Mouse (Mus musculus) left cerebral cortex, postnatal 14 days (tissue): Measurements from ENCODE around the gene Met. TPM values are rescaled to one million over a fixed set of nuclear protein-coding genes. Genes with fewer than 3 reads are reported as not detected.

Experiments
- DNase-seq, 2 experiments: peaks; one replicate each; pipeline ENCODE4 v3.0.0; 2021 to 2022; ENCODE audit warnings: low spot score in 2 of 2, mixed read lengths in 1 of 2
- intact Hi-C: fragments of 180-260 bp; cut with DNase I; formaldehyde crosslinking; loops from one replicate; pipeline ENCODE4 v1.15.1; 2025
- long read RNA-seq, 2 experiments: library from polyadenylated mRNA; stranded (forward); transcript quantifications; one replicate each; pipeline ENCODE4 v2.0.0; 2021
- total RNA-seq, 2 experiments: library from RNA; stranded (reverse); gene quantifications; 2 replicates each; pipeline ENCODE4 v1.2.3; 2021

Gene Met
- 10 to 100 TPM; 37.7 to 47.2 TPM for total RNA-seq
- long read RNA-seq, experiment 1, full-length matches to known transcripts: 5 of 9 reads
- long read RNA-seq, experiment 1, partial matches to known transcripts: 3 of 9 reads
- long read RNA-seq, experiment 1, other reads (novel, unspliced or antisense): 1 of 9 reads
- long read RNA-seq, experiment 2, full-length matches to known transcripts: 4 of 8 reads
- long read RNA-seq, experiment 2, partial matches to known transcripts: 3 of 8 reads
- long read RNA-seq, experiment 2, other reads (novel, unspliced or antisense): 1 of 8 reads

DNA sequence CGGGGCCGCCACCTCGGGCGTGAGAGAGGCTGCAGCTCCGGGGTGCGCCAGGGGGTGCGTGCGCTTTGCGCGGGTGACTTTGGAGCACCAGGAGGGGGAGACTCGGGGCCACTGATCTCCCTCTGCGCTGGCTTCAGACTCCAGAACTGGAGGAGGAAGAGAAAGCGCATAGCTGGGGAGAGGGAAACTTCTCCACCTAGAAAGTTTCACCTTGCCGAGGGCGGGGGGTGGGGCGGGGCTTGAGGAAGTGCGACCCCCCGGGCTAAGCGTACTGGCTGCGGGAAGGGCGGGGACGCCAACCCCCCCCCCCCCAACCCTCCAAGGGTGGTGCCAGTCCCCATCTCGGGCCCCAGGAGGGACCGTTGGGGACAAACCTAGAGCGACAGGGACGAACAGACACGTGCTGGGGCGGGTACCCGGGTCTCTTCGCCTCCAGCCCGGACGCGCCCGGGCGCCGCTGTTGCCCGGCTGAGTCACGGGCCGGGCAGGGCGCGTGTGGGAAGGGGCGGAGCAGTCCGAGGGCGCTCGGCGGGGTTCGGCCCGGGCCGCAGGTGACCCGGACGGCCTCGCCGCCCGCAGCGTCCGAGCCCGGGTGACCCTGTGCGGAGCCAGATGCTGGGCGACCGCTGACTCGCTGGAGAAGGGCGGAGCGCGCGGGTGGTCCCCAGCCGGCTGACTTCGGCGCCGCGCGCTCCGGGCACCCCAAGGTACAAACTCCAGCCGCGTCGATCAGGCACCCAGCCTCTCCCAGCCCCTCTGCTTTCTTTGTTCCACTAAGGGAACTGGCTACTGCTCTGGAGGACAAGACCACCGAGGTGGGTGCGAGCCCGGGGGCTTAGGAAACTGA, at the start of gene Met:
Met (plus strand) TSS at position 367 of the 847 bp plus-strand sequence.
- DNase-seq: peak in 1 of 2 experiments; percentile 28
- intact Hi-C loops: loop anchor here (2.0 kb wide), 2 partner anchors 31 to 123 kb away; no protein-coding TSS in a partner anchor

DNA sequence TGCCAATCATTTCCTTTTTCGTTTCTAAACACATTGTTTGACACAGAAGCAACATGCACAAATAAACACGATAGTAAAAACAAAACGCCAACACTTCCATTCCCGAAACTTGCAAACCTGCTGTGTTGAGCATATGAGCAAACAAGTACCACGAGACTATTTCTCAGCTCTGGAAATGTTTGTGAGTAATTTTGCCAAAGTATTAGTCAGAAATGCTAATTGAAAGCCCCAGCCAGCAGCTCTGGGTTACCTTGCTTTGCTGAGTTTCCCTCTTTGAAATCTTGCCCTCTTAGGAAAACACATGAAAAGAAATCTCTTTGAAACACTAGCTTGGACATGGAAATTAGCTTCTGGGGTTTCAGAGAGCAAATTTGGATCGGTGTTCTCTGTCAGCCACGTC, 45.4 kb upstream of the Met start:
- intact Hi-C loops: no loop called here
- no peak for DNase-seq

DNA sequence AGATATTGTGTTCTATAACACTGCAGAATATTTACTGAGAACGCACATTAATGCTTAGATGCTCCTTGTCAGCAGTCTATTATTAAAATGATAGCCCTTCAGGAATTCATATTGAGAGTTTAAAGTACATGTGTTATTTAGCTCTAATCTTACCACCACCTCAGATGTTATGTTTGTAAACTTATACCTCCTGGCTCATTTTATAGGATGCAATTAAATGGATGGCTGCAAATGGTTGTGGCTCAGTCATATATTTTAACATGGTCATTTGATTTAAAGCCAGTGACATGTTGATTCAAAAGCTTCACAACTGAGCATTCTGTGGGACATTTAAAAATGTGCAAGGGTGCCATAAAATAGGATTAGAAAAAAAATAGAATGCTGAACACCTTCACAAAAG, 41.2 kb upstream of the Met start:
- intact Hi-C loops: no loop called here
- DNase-seq: no peak

DNA sequence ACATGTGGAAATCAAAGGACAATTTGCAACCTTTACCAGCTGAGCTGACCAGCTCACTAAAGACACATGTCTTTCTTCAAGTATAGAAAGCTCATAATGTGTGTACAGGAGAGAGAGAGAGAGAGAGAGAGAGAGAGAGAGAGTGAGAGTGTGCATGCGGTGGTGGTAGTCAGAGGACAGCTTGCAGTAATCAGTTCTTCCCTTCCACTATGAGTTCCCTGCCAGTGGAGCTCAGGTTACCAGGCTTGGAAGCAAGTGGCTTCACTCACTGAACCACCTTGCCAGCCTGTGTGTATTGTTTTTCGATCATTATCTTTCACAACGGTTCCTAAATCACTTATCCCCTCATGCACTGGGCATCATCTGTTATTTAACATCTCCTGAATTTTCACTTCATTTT, 34.6 kb upstream of the Met start:
- no peak for DNase-seq
- intact Hi-C loops: no loop called here

DNA sequence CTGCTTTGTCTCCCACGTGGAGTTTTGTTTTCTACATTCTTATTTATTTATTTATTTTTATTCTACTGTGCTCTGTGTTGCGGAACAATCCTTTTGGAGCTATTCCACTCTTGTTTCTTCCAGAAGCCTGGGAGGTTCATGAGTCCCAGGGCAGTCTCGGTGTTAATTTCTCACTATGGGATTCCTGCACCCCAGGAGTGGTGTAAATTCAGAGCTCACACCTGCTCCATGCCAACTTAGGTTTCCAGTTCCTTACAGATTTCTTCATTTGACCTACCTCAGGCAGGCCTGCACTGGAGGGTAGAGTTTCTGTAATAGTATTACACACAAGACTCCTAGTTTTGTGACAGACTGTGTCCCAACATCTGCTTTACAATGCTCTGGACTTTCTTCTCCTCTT, 34.0 kb upstream of the Met start:
- no peak for DNase-seq
- intact Hi-C loops: no loop called here

DNA sequence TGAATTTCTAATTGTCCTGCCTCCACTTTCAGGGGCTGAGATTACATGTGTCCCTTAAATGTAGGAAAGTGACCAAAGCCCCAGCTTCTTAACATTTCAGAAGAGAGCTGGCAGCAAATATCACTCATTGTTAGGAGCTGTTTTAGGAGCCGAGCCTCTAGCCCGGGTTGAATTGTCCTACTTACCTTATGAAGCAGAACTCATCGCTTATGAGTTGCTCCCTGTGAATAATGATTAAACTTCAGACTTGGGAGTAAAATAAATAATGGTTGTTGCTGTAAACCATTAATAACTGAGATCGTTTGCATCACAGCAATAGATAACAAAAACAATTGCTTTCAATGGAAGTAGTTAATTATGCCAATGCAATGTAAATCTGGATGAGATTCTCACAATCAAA, 20.3 kb upstream of the Met start:
- intact Hi-C loops: no loop called here
- no peak for DNase-seq

DNA sequence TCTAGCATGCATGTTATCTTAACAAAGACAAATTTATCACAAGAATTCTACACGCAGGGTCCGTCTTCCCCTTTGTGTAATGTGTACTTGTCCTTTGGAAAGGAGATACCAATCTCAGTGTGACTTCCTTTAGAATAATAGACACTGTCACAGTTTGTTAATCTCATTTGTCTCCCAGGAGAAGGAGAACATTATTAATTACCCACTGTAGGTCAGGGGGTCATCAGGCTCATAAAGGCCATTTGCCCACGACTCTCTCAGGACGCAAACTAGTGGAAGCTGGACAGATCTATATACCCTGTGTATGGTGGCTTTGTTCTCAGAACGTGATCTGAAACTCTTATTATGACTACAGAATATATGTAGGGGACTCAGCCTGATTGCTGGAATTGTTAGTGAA, 12.3 kb upstream of the Met start:
- no peak for DNase-seq
- intact Hi-C loops: no loop called here

DNA sequence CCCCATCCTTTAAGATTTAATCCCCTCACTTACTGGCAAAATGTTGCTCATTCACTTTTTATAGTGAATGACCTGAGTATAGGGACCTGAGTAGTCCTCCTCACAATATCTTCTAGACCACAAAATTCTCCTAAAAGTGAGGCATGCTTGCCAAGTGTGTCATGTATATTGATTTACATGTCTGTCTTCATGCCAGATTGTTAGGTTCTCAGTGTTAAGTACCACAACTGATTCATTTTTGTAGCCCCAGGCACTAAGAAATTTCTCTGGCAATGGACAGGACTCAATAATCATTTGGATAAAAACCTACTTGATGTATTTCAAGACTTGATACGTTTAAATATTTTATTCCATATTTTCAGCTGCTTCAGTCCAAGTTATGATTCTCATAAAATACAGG, 8.5 kb upstream of the Met start:
- intact Hi-C loops: no loop called here
- DNase-seq: no peak

DNA sequence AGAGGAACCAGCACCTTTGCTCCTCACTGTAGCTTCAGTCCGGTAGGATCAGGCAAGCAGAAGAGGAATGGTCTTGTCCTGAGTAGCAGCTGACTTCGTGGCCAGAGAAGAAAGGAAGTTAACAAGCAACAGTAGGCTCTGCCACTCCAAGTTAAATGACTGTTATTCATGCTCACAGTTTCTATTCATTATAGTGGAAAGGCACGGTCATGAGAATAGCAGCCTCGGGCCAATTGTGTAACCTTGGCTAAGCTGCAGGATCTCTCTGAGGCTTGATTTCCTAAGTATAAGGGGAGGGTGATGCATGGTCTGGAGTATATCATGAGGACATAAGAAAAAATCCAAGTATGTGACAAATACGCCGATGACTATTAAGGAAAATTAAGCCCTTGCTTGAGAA, 4.0 kb upstream of the Met start:
- DNase-seq: no peak
- intact Hi-C loops: no loop called here

DNA sequence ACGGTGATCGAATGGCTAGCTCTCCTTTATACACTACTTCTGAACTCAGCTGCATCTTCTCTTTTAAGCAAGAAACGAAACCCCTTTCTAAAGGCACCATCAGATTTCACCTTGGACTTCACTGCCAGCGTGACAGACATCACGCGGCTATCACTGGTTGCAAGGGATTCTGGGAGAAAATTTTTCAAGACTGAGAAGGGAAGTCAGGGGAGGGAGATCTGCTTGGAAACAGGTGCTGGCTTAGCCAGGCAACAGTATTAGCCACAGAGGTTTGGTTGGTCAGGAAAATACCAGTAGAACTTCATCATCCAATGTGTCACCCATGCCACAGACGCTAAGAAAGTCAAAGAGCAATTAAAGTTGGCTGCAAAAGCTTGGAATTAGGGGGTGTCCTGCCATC, 2.2 kb upstream of the Met start:
- DNase-seq: no peak
- intact Hi-C loops: no loop called here

DNA sequence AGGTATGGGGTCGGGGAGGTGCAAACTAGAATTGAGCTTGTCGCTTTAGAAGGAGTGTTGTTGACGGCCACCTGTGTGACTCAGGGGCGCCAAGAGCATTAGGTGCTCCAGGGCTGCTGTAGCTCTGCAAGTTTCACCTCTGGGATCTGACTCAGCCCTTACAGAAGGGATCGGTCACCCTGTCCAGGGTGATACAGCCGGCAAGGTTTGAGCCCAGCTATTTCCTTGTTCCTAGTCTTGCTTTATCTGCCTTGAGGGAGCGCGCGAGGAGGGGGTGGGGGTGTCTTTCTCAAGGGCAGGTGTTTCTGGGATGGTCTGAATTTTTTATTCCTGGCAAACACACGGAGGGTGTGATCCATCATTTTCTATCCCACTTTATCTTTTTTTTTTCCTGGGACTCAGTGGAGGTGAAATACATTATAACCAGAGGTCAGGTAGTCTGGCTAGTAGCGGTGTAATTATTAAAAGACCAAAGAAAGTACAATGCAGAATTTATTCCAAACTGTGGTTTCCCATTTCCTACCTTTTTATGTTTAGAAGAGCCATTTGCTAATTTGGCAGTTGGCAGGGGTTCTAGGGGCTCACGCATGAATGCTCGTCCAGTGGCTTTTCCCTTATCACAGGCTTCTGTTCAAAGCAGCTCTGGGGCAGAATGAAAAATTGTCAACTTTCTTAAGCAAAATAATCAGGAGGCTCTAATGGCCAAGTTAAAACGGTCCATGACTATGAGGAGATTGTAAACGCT, 853 bp downstream of the Met start:
- intact Hi-C loops: no loop called here
- no peak for DNase-seq

DNA sequence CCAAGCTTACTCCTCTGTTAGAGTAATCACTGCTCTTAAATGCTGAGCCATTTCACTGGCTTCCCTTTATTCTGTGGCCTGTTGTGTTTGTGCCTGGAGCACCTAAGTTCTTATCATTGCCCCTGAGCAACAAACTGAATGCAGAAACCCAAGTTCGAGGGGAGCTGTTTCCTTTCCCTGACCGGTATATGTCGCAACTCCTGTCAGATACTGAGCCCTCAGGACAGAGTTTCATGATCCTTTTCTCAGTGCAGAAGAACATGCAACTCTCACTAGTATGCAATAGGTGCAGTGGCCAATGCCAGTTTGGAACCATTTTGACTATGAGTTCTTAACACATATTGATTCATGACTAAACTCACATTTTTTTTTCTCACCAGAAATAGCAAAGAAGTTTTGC, 2.9 kb downstream of the Met start:
- intact Hi-C loops: no loop called here
- no peak for DNase-seq

DNA sequence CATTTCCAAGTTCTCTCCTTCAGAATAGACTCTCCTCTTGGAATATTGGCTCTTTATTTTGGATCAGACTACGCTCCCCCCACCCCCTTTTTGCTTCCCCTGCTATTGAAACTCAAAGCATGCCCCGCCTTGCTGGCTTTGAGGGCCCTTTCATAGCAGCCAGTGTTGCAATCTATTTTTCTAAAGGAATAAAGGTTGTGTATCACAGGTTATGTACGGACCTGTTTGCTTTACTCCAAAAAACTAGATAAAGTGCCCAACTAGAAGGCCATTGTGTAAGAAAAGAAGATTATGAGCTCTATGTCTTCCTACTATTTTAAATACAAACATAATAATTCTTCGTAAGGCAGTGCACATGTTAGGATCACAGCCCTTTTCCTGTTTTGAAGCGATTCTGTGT, 5.4 kb downstream of the Met start:
- intact Hi-C loops: no loop called here
- DNase-seq: no peak

DNA sequence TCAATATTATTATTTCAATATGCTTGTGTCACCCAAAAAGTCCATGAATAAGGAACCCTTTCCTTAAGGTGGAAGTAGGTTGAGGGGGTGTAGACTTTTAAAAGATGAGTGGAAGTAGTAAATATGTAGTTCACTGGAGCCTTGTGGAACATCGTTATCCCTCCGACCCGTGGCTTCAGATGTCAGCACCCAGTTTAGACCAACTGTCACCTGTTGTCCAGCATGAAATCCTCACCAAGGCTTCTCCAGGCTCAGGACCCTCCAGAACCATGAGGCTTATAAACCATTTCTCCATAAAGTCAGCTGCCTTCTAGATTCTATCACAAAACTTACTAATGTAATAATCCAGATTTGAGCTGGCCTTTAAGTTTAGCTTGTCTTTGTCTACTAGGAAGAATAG, 9.5 kb downstream of the Met start:
- DNase-seq: no peak
- intact Hi-C loops: no loop called here

DNA sequence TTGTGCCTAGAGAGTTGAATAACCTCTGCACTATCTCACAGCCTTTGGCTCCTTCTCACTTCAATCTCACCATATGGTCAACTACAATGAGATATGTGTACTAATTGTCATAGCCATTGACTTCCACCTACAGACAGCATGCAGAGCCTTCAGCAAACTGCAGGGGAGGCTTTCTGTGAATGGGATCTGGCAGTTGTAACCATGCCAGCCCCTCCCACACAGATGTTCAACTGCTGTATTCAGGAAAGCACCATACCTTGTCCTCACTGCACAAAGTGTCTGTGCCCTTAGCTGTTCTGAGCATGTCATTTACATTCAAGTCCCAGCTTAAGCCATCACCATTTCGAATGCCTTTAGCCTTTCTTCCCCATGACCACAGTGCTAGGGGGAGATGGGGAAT, 14.2 kb downstream of the Met start:
- no peak for DNase-seq
- intact Hi-C loops: no loop called here

DNA sequence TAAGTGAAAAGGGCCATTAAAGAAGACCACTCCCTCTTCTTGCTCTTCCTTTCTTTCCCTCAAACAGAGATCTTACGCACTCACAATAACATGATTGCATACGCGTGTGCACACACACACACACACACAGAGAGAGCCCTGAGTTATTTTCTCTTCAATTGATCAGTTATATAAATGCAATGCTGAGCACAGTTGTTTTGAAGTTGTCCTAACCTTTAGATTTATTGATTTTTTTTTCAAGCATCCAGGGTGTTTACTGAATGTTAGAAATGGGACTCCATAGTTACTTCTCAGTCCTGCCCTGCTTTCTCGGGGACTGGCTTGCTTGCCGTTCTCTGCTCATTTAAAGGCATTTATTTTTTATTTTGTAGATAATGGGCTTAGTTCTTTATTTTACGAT, 14.7 kb downstream of the Met start:
- no peak for DNase-seq
- intact Hi-C loops: no loop called here

DNA sequence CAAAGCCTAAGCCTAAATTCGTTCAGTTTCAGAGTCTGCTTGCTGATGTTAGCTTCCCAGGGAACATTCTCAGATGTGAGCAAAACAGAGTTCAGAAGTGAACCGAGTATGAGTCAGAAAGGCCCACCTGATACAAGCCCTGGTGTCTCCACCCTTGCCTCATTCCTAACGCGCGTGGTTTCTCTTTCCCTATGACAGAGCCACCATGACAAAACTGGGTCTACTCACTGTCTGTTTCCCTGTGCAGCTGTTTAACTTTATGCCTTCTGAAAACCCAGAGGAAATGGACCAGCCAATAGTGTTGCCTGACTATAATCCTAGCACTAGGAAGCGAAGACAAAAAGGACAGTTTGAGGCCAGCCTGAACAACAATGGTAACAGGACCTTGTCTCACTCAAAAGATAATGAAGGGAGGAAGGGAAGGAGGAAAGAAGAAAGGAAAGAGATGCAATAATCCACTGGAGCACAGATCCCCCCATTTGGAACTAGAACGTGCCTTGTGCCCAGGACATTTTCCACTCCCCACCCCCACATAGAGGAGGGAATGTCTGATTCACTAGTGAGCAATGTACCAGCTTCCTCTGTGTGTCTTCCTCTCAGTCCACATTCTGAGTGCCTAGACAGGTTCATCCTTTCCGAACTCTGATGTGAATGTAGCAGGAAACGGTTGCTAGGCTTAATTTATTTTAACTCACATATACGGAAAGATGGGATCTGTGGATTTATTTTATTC, 15.4 kb downstream of the Met start:
- no peak for DNase-seq
- intact Hi-C loops: no loop called here

DNA sequence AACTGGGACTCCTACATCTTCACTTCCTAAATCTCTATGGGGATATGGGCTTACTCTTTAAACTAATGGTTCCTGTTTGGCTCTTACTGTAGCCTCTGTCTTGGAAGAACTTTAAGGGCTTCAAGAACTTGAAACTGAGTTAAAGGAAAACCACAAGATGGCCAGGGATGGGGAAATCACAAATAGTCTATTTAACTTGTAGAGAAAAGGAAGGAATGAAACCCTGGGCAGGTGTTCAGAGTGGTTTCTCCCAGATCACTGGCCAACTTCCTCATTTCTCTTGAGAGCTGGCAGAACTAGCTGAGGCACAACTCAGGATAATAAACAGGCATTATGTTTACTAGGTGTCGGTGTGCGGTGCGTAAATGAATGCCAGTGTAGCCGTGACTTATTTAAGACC, 17.5 kb downstream of the Met start:
- intact Hi-C loops: no loop called here
- no peak for DNase-seq

DNA sequence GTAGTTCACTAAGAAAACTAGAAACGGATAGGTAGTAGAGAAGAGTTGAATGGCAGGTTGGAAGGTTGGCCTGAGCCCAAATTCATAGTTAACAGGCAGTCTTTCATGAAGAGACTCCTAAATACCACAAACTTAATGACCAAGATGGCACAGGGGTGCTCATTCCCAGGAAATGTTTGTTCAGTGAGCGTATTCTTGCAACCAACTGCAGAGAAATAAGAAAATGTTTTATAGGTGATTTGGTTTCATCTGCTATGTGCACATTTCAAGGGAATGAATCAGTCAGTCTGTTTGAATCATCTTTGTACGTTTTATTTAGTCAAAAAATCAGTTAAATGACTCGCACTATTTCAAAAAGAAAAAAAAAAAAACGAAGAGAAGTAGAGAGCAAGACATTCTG, 21.6 kb downstream of the Met start:
- intact Hi-C loops: no loop called here

DNA sequence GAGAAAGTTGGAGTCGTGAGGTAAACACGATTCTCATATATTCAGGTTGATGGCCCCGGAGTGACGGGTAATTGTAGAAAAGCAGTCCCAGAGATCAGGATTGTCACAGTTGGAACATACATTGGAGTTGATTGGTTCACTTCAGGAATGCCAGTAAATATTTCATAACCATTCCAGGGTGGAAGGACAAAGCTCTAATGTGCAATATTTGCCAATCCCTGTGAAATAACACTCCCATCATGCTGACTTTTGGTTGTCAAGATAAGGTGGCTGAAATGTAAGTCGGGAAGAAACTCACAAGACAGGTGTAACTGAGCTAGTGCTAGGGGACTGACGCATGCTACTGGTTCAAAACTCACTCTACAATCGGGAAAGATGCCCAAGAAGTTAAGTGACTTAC, 22.2 kb downstream of the Met start:
- no peak for DNase-seq
- intact Hi-C loops: no loop called here

More for the DNA sequence above, 21.6 kb downstream of the Met start:
- no peak for DNase-seq
